Mouse (Mus musculus) CH12.LX (cell line): ENCODE results near the gene Gm38392. TPM values are rescaled to one million over a fixed set of nuclear protein-coding genes. Genes with fewer than 3 reads are reported as not detected.

Experiments used
- DNase-seq: peaks from one replicate; pipeline ENCODE4 v3.0.0-alpha.2; 2013; ENCODE audit errors: extremely low read depth
- H3K27ac ChIP-seq: 2 replicates; pipeline ENCODE4 v1.5.1; 2012; ENCODE audit warnings: low read depth, mild to moderate bottlenecking, control low read depth, moderate library complexity; ENCODE audit not compliant: insufficient read depth
- H3K27me3 ChIP-seq: replicated peaks from 2 replicates; pipeline ENCODE3; 2012; ENCODE audit warnings: inconsistent platforms
- H3K36me3 ChIP-seq, 2 experiments: replicated peaks in 1 of 2; 2 replicates each; pipeline versions ENCODE3 to v1.6.1; 2012; ENCODE audit warnings: inconsistent platforms in 1 of 2, low read length in 1 of 2, mild to moderate bottlenecking in 1 of 2, mixed read lengths in 1 of 2, moderate library complexity in 1 of 2; ENCODE audit not compliant: control insufficient read depth in 1 of 2, insufficient read depth in 1 of 2
- H3K4me1 ChIP-seq, 2 experiments: 2 replicates each; pipeline ENCODE4 v1.6.1; 2012; ENCODE audit warnings: inconsistent platforms in 1 of 2, moderate library complexity in 1 of 2; ENCODE audit not compliant: insufficient read depth in 2 of 2, control insufficient read depth in 1 of 2
- H3K4me2 ChIP-seq: 2 replicates; pipeline ENCODE4 v1.6.1; 2012; ENCODE audit warnings: low read depth, mild to moderate bottlenecking, control low read depth; ENCODE audit not compliant: poor library complexity, insufficient read depth, severe bottlenecking
- H3K4me3 ChIP-seq, 3 experiments: fragments of 150-350 bp in 1 of 3; sonication (generic) in 1 of 3; replicated peaks in 1 of 3; 2 replicates each; pipeline versions ENCODE3 to v1.5.1; 2011 to 2012; ENCODE audit warnings: low read depth in 2 of 3, low read length in 2 of 3, mild to moderate bottlenecking in 2 of 3, moderate library complexity in 2 of 3, control low read depth in 1 of 3, improper control_type of control experiment in 1 of 3, inconsistent platforms in 1 of 3, mixed read lengths in 1 of 3; ENCODE audit not compliant: poor library complexity in 1 of 3
- H3K79me2 ChIP-seq: replicated peaks from 2 replicates; pipeline ENCODE4 v1.6.1; 2012; ENCODE audit warnings: mild to moderate bottlenecking, moderate library complexity; ENCODE audit not compliant: control insufficient read depth, poor library complexity, insufficient read depth, severe bottlenecking; ENCODE audit errors: extremely low read depth
- H3K9ac ChIP-seq: 2 replicates; pipeline ENCODE4 v1.6.1; 2012; ENCODE audit warnings: low read depth, mild to moderate bottlenecking, control low read depth, moderate library complexity; ENCODE audit not compliant: insufficient read depth
- H3K9me3 ChIP-seq: replicated peaks from 2 replicates; pipeline ENCODE3; 2012; ENCODE audit warnings: low read length, inconsistent platforms, mixed read lengths
- CHD1 ChIP-seq: IDR thresholded peaks from 2 replicates; pipeline ENCODE4 v1.6.1; 2012; ENCODE audit warnings: low read depth, low read length, improper control_type of control experiment, inconsistent platforms
- CHD2 ChIP-seq: IDR thresholded peaks from 2 replicates; pipeline ENCODE4 v1.6.1; 2011; ENCODE audit warnings: low read length, improper control_type of control experiment
- ELF1 ChIP-seq: IDR thresholded peaks from 2 replicates; pipeline ENCODE4 v1.6.1; 2014; ENCODE audit warnings: low read depth, mild to moderate bottlenecking, inconsistent platforms, low read length, improper control_type of control experiment
- HCFC1 ChIP-seq: IDR thresholded peaks from 2 replicates; pipeline ENCODE4 v1.6.1; 2012; ENCODE audit warnings: low read depth, mild to moderate bottlenecking, inconsistent platforms, low read length, improper control_type of control experiment
- IRF4 ChIP-seq: IDR thresholded peaks from 2 replicates; pipeline ENCODE4 v1.6.1; 2014; ENCODE audit warnings: low read depth, mild to moderate bottlenecking, inconsistent platforms, low read length, improper control_type of control experiment
- JUN ChIP-seq: IDR thresholded peaks from 2 replicates; pipeline ENCODE4 v1.6.1; 2011; ENCODE audit warnings: low read depth, mild to moderate bottlenecking, low read length, improper control_type of control experiment, moderate library complexity; ENCODE audit not compliant: insufficient read depth
- JUND ChIP-seq: conservative IDR thresholded peaks from 2 replicates; pipeline ENCODE4 v1.6.1; 2011; ENCODE audit warnings: low read depth, low read length, improper control_type of control experiment
- MAFK ChIP-seq: IDR thresholded peaks from 2 replicates; pipeline ENCODE4 v1.6.1; 2011; ENCODE audit warnings: low read length, improper control_type of control experiment; ENCODE audit not compliant: insufficient replicate concordance
- MAX ChIP-seq: IDR thresholded peaks from 2 replicates; pipeline ENCODE4 v1.6.1; 2011; ENCODE audit warnings: low read length, improper control_type of control experiment
- MAZ ChIP-seq: IDR thresholded peaks from 2 replicates; pipeline ENCODE4 v1.6.1; 2012; ENCODE audit warnings: low read depth, mild to moderate bottlenecking, inconsistent platforms, low read length, improper control_type of control experiment, moderate library complexity
- MXI1 ChIP-seq: IDR thresholded peaks from 2 replicates; pipeline ENCODE4 v1.6.1; 2011; ENCODE audit warnings: mild to moderate bottlenecking, low read depth, low read length, improper control_type of control experiment
- MYC ChIP-seq: IDR thresholded peaks from 2 replicates; pipeline ENCODE4 v1.6.1; 2011; ENCODE audit warnings: low read depth, mild to moderate bottlenecking, improper control_type of control experiment, low read length
- NELFE ChIP-seq: IDR thresholded peaks from 2 replicates; pipeline ENCODE4 v1.6.1; 2011; ENCODE audit warnings: low read depth, low read length, improper control_type of control experiment
- NRF1 ChIP-seq: IDR thresholded peaks from 2 replicates; pipeline ENCODE4 v1.6.1; 2014; ENCODE audit warnings: low read depth, mild to moderate bottlenecking, inconsistent platforms, low read length, improper control_type of control experiment, moderate library complexity
- POLR2AphosphoS2 ChIP-seq: IDR thresholded peaks from 2 replicates; pipeline ENCODE4 v1.6.1; 2011; ENCODE audit warnings: low read depth, low read length, improper control_type of control experiment
- SIN3A ChIP-seq: IDR thresholded peaks from 2 replicates; pipeline ENCODE4 v1.6.1; 2012; ENCODE audit warnings: low read length, improper control_type of control experiment, inconsistent platforms
- SMC3 ChIP-seq: IDR thresholded peaks from 2 replicates; pipeline ENCODE4 v1.6.1; 2011; ENCODE audit warnings: low read depth, low read length, improper control_type of control experiment
- TBP ChIP-seq: conservative IDR thresholded peaks from 2 replicates; pipeline ENCODE4 v1.6.1; 2011; ENCODE audit warnings: low read depth, low read length, improper control_type of control experiment
- TCF12 ChIP-seq: IDR thresholded peaks from 2 replicates; pipeline ENCODE4 v1.6.1; 2014; ENCODE audit warnings: low read depth, mild to moderate bottlenecking, inconsistent platforms, low read length, improper control_type of control experiment
- USF2 ChIP-seq: conservative IDR thresholded peaks from 2 replicates; pipeline ENCODE4 v1.6.1; 2011; ENCODE audit warnings: low read depth, low read length, improper control_type of control experiment
- ZC3H11A ChIP-seq: IDR thresholded peaks from 2 replicates; pipeline ENCODE4 v1.6.1; 2012; ENCODE audit warnings: low read depth, mild to moderate bottlenecking, inconsistent platforms, low read length, improper control_type of control experiment
- ZKSCAN1 ChIP-seq: IDR thresholded peaks from 2 replicates; pipeline ENCODE4 v1.6.1; 2012; ENCODE audit warnings: low read depth, inconsistent platforms, low read length, improper control_type of control experiment, borderline replicate concordance
- ZMIZ1 ChIP-seq: IDR thresholded peaks from 2 replicates; pipeline ENCODE4 v1.6.1; 2012; ENCODE audit warnings: low read depth, mild to moderate bottlenecking, inconsistent platforms, low read length, improper control_type of control experiment
- ZNF384 ChIP-seq: IDR thresholded peaks from 2 replicates; pipeline ENCODE4 v1.6.1; 2012; ENCODE audit warnings: low read depth, low read length, improper control_type of control experiment, inconsistent platforms
- dilution Hi-C: fragments of 300-500 bp; cut with MboI; formaldehyde crosslinking; loops from 2 replicates; pipeline ENCODE4 v1.14.3; 2020; ENCODE audit warnings: low sequenced_read_pairs; ENCODE audit not compliant: extremely low pct_unique_long_range_greater_than_20kb, extremely low pct_ligation_motif_present
- in situ Hi-C: fragments of 300-500 bp; cut with MboI; formaldehyde crosslinking; loops from 3 replicates; pipeline ENCODE4 v1.14.3; 2019; ENCODE audit warnings: low sequenced_read_pairs, low pct_ligation_motif_present, low pct_unique_long_range_greater_than_20kb, mixed read lengths
- polyA plus RNA-seq: library from polyadenylated mRNA; unstranded; fragments of >175 nt; gene quantifications from 2 replicates; pipeline ENCODE4 v1.2.1, GENCODE M21; 2012; ENCODE audit warnings: low read depth; ENCODE audit not compliant: insufficient read length
- total RNA-seq, 2 experiments: library from RNA; depleted of rRNA; stranded (reverse); fragments of 300-350 nt in 1 of 2; fragments of >200 nt in 1 of 2; gene quantifications; 2 replicates each; pipeline ENCODE4 v1.2.3; 2012 to 2014

Gene Gm38392
- total and polyA plus RNA-seq, 3 experiments: not detected

DNA sequence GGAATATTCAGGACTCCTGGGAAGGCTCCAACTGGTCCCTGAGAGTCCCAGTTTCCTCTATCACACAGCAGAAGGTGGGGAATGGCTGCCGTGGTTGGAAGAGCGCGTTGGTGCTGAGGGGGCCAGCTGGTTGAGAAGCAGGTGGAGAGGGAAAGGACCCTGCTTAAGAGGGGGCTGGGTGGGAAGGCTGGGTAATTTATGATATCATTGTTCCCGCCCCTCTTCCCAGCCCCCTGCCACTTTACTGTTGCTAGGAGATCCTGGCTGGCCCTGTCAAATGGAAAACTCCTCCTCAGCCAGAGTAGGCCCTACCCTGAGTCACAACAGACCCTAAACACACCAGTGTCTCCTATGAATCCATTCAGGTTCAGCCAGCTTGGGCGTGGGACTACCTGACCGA is 59.0 kb downstream of the Gm38392 start:
- Histone ChIP-seq H3K36me3 (no peaks in the 10 kb centered on the region), H3K9me3 (no peaks in the 10 kb centered on the region), H3K9ac (no peak overlapping the region), H3K4me3 (no peak overlapping the region), H3K4me1 (peaks cover 6 to 24% of the 10 kb centered on the region in 2 experiments; a peak in 2 of 4 replicates), H3K4me2 (no peak overlapping the region), H3K79me2 (no peaks in the 10 kb centered on the region), H3K27ac (no peak overlapping the region), H3K27me3 (peaks cover 63% of the 10 kb centered on the region)
- dilution Hi-C loops: no loop called here
- TF ChIP-seq CHD1 (no peak), NRF1 (no peak), CHD2 (no peak), TBP (no peak), ELF1 (no peak), ZKSCAN1 (no peak), HCFC1 (no peak), MAZ (no peak), ZNF384 (no peak), USF2 (no peak), IRF4 (no peak), MAFK (no peak), MYC (no peak), POLR2AphosphoS2 (no peak), TCF12 (no peak), ZC3H11A (no peak), SMC3 (no peak), SIN3A (no peak)
- in situ Hi-C loops: no loop called here
- DNase-seq: no peak

- dilution Hi-C loops: no loop called here
These were observed 59.8 kb downstream of the Gm38392 start for GRCm38 (mm10) chr3:88227260-88227659.

More at GRCm38 (mm10) chr3:88227260-88227659, 59.8 kb downstream of the Gm38392 start:
- Histone ChIP-seq H3K4me1 (peaks cover 6 to 21% of the 10 kb centered on the region in 2 experiments; a peak in 2 of 4 replicates), H3K4me2 (no peak overlapping the region), H3K9me3 (no peaks in the 10 kb centered on the region), H3K4me3 (no peak overlapping the region), H3K27me3 (peaks cover 67% of the 10 kb centered on the region), H3K9ac (no peak overlapping the region), H3K27ac (no peak overlapping the region), H3K36me3 (no peaks in the 10 kb centered on the region), H3K79me2 (no peaks in the 10 kb centered on the region)
- TF ChIP-seq TBP (no peak), POLR2AphosphoS2 (no peak), NELFE (no peak), ZMIZ1 (no peak), ZKSCAN1 (no peak), MAFK (no peak), JUND (no peak), MAX (no peak), MXI1 (no peak), JUN (no peak), MYC (no peak)
- no peak for DNase-seq
- in situ Hi-C loops: no loop called here
